Mouse (Mus musculus) B cell, adult 2 months (primary cell): ENCODE measurements at regions not wholly inside any gene's neighbourhood (a gene's known extent, or its start where the extent isn't known, plus 50 kb on each side); places are given as distances from the start of the nearest gene placed in this dataset.

ENCODE experiments used
- DNase-seq, 2 experiments: peaks; one replicate each; pipeline ENCODE4 v3.0.0; 2022

- no peak for DNase-seq
Observed at GRCm38 (mm10) chr17:85821861-85822260, 133.8 kb upstream of the Six2 start.

- DNase-seq: no peak
Observed at GRCm38 (mm10) chr17:85818098-85818855, 130.2 kb upstream of the Six2 start.

- DNase-seq: no peak
Observed at GRCm38 (mm10) chr17:85816521-85816920, 128.4 kb upstream of the Six2 start.

- DNase-seq: no peak
Observed at GRCm38 (mm10) chr17:85816056-85816455, 128.0 kb upstream of the Six2 start.

- no peak for DNase-seq
Observed at GRCm38 (mm10) chr17:85808580-85808979, 120.5 kb upstream of the Six2 start.

GRCm38 (mm10) chr17:85805726-85806359, 117.8 kb upstream of the Six2 start:
- no peak for DNase-seq

GRCm38 (mm10) chr17:85804631-85805030, 116.6 kb upstream of the Six2 start:
- no peak for DNase-seq

- DNase-seq: no peak
Observed at GRCm38 (mm10) chr17:85801734-85802133, 113.7 kb upstream of the Six2 start.

- no peak for DNase-seq
Observed at GRCm38 (mm10) chr17:85801079-85801605, 113.1 kb upstream of the Six2 start.

GRCm38 (mm10) chr17:85800357-85801078, 112.4 kb upstream of the Six2 start:
- DNase-seq: no peak

GRCm38 (mm10) chr17:85799865-85800356, 111.8 kb upstream of the Six2 start:
- DNase-seq: no peak

GRCm38 (mm10) chr17:85799081-85799864, 111.2 kb upstream of the Six2 start:
- no peak for DNase-seq

GRCm38 (mm10) chr17:85797755-85798154, 109.7 kb upstream of the Six2 start:
- DNase-seq: no peak

- no peak for DNase-seq
Observed at GRCm38 (mm10) chr17:85795820-85796219, 107.7 kb upstream of the Six2 start.

GRCm38 (mm10) chr17:85785625-85786294, 97.7 kb upstream of the Six2 start:
- DNase-seq: no peak

GRCm38 (mm10) chr17:85780477-85780876, 92.4 kb upstream of the Six2 start:
- DNase-seq: no peak

GRCm38 (mm10) chr17:85776876-85777275, 88.8 kb upstream of the Six2 start:
- no peak for DNase-seq

- DNase-seq: no peak
Observed at GRCm38 (mm10) chr17:85768341-85768740, 80.3 kb upstream of the Six2 start.

GRCm38 (mm10) chr17:85767201-85767862, 79.3 kb upstream of the Six2 start:
- DNase-seq: no peak

GRCm38 (mm10) chr17:85766556-85766955, 78.5 kb upstream of the Six2 start:
- no peak for DNase-seq

GRCm38 (mm10) chr17:85758581-85759098, 70.6 kb upstream of the Six2 start:
- no peak for DNase-seq
